Mouse (Mus musculus) heart, embryonic 10.5 days (tissue): ENCODE data around the gene Ankrd34c. TPM values are rescaled to one million over a fixed set of nuclear protein-coding genes. Genes with fewer than 3 reads are reported as not detected.

Source experiments
- DNase-seq: peaks from one replicate; pipeline ENCODE4 v3.0.0-alpha.2; 2017; ENCODE audit warnings: low spot score
- H3K27ac ChIP-seq: fragments of 300-500 bp; sonication (generic); 2 replicates; pipeline ENCODE4 v1.5.1; 2016; ENCODE audit warnings: mild to moderate bottlenecking
- H3K27me3 ChIP-seq: fragments of 300-500 bp; sonication (generic); 2 replicates; pipeline ENCODE4 v1.6.1; 2016; ENCODE audit warnings: mild to moderate bottlenecking; ENCODE audit not compliant: poor library complexity, insufficient read depth, severe bottlenecking
- H3K36me3 ChIP-seq: fragments of 300-500 bp; sonication (generic); 2 replicates; pipeline ENCODE4 v1.6.1; 2016; ENCODE audit warnings: mild to moderate bottlenecking, moderate library complexity
- H3K4me1 ChIP-seq: fragments of 300-500 bp; sonication (generic); 2 replicates; pipeline ENCODE4 v1.6.1; 2016; ENCODE audit warnings: mild to moderate bottlenecking
- H3K4me3 ChIP-seq: fragments of 300-500 bp; sonication (generic); 2 replicates; pipeline ENCODE4 v1.5.1; 2016; ENCODE audit warnings: mild to moderate bottlenecking, moderate library complexity
- H3K9me3 ChIP-seq: fragments of 300-500 bp; sonication (generic); 2 replicates; pipeline ENCODE4 v1.6.1; 2016; ENCODE audit warnings: mild to moderate bottlenecking, moderate library complexity
- WGBS: fragments of 180-500 bp; shearing (Covaris S2); methylation state at CpG from one replicate; pipeline ENCODE4 v1.1.7; 2016; 5-methylcytosine and 5-hydroxymethylcytosine counted together
- polyA plus RNA-seq: library from polyadenylated mRNA; unstranded; fragments of >200 nt; fragmentation: Nextera tagmentation; extraction: Ambion mirVana; gene quantifications from 2 replicates; pipeline ENCODE4 v1.2.1, GENCODE M21; 2016

Ankrd34c gene
- polyA plus RNA-seq, 1 experiment from 2014 or later, result not detected

DNA sequence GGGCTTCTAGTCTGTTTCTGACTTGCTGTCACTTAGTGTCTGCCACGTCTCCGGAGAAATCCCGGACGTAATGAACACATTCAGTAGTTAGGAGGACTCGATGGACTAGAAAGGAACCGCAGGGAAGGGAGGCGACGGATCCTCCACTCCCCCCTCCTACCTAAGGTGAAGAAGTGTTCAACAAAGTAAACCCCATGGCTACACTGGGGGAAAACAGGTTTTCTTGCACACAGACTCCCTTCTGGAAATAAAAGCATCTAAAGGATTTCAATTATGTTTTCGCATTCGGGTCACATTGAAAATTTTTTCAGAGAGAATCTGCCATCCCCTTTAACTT, 33.1 kb downstream of the Ankrd34c start:
- Histone ChIP-seq H3K4me3 (peak overlapping the region; percentile 77), H3K4me1 (peaks cover 12% of the 10 kb centered on the region; the same call in 1 of the 2 replicates), H3K27ac (peak overlapping the region; percentile 93), H3K9me3 (no peaks in the 10 kb centered on the region), H3K36me3 (peaks cover 16% of the 10 kb centered on the region; the same call in 1 of the 2 replicates), H3K27me3 (no peaks in the 10 kb centered on the region)
- WGBS, result 9% methylated on average over 10 of the region's 10 CpGs
- DNase-seq, result no peak

DNA sequence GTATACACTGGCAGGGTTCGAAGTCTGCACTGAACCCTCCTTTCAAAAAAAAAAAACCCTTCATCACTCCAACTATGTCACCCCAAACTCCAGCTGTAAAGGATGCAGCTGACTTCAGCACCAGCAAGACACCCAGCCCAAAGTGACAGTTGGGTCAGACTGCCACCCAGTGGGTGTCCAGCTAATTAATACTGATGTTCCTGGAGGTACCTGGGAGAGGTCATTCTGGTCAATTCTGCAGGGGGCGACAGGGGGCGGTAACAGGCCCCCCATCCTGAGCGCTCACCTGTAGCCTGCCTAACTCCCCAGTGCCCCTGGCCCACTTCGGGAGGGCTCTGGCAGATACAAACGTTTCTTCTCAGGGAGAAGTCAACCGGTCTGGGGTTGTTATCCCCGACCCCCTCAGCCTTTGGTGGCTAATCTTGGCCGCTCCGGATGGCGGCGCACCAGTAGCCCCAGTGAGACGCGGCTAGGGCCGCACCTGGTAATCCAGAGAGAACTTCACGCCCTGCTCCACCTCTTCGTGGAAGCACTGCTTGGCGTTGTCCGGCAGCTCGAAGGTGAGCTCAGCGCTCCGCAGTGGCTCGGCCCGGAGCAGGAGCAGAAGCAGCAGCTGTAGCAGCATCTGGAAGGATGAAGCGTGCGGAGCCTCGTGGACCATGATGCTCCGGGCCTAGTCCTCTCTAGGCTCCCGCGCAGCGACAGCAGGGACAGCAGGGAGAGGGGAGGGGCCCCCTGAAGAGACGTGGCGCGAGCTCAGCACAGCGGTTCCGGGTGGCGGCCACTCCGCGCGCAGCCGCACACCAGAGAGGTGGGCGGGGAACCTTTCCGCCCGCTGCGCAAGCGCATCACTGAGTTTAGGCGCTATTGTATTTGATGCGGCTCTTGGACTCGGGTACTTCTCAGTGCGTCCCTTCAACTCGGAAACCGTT, 33.7 kb downstream of the Ankrd34c start, which contains the start of gene Tmed3:
Gene Tmed3, minus strand, starts transcription at position 804 of the 932 bp plus-strand sequence.
- DNase-seq, result peak; percentile 94
- H3K27ac ChIP-seq, result peak within 1 kb of the TSS; percentile 93
- H3K4me3 ChIP-seq, result peak within 1 kb of the TSS; percentile 77
- no peaks in the 10 kb centered on the region for H3K9me3 ChIP-seq
- peaks cover 12% of the 10 kb centered on the region; the same call in 1 of the 2 replicates for H3K4me1 ChIP-seq
- H3K27me3 ChIP-seq, result no peaks in the 10 kb centered on the region
- peaks cover 22% of the 10 kb centered on the region for H3K36me3 ChIP-seq
- WGBS, result 1% methylated on average over 52 of the region's 52 CpGs

- H3K27ac ChIP-seq, result no peak overlapping the region
- H3K27me3 ChIP-seq, result no peaks in the 10 kb centered on the region
- H3K4me3 ChIP-seq, result no peak overlapping the region
- H3K36me3 ChIP-seq, result peaks cover 33% of the 10 kb centered on the region
- no peaks in the 10 kb centered on the region for H3K9me3 ChIP-seq
- DNase-seq, result no peak
- H3K4me1 ChIP-seq, result peaks cover 12% of the 10 kb centered on the region; the same call in 1 of the 2 replicates
- WGBS, result 92% methylated on average over 2 of the region's 2 CpGs
Observed at GRCm38 (mm10) chr9:89700910-89701457, 37.3 kb downstream of the Ankrd34c start.

GRCm38 (mm10) chr9:89695143-89695542, 43.1 kb downstream of the Ankrd34c start:
- Histone ChIP-seq H3K27me3 (no peaks in the 10 kb centered on the region), H3K4me1 (no peaks in the 10 kb centered on the region)

DNA sequence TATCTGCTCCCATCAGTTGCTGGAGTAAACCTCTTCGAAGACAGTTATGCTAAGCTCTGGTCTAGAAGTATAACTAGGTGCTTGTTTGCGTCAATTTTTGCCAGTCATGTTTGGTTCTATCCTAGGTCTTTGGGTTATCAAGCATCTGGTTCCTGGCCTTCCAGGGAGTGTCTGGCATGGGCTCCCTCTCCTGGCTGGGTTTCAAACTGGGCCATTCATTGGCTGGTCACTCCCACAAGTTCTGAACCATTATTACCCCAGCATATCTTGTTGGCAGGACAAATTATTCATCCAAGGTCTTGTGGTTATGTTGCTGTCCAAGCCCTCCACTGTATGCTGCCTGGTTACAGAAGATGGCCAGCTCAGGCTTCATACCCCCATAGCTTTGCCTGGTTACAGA, 44.6 kb downstream of the Ankrd34c start:
- Histone ChIP-seq H3K27me3 (no peaks in the 10 kb centered on the region), H3K36me3 (peaks cover 2% of the 10 kb centered on the region; the same call in 1 of the 2 replicates), H3K4me1 (no peaks in the 10 kb centered on the region), H3K4me3 (no peak overlapping the region), H3K27ac (no peak overlapping the region), H3K9me3 (no peaks in the 10 kb centered on the region)
- no peak for DNase-seq
- WGBS, result 91% methylated on average over 2 of the region's 2 CpGs

More at GRCm38 (mm10) chr9:89695143-89695542, 43.1 kb downstream of the Ankrd34c start:
- DNase-seq, result no peak
- Histone ChIP-seq H3K9me3 (no peaks in the 10 kb centered on the region), H3K36me3 (peaks cover 16% of the 10 kb centered on the region), H3K27ac (no peak overlapping the region), H3K4me3 (no peak overlapping the region)
- WGBS, result 71% methylated on average over 1 of the region's 1 CpGs

- H3K4me3 ChIP-seq, result no peak overlapping the region
- H3K27me3 ChIP-seq, result no peaks in the 10 kb centered on the region
- no peaks in the 10 kb centered on the region for H3K4me1 ChIP-seq
- no peaks in the 10 kb centered on the region for H3K9me3 ChIP-seq
- no peak overlapping the region for H3K27ac ChIP-seq
- 61% methylated on average over 1 of the region's 1 CpGs for WGBS
- no peak for DNase-seq
- H3K36me3 ChIP-seq, result no peaks in the 10 kb centered on the region
Observed at GRCm38 (mm10) chr9:89689179-89689578, 49.1 kb downstream of the Ankrd34c start.

- H3K27ac ChIP-seq, result no peak overlapping the region
- no peak for DNase-seq
- H3K4me1 ChIP-seq, result no peaks in the 10 kb centered on the region
- no peaks in the 10 kb centered on the region for H3K27me3 ChIP-seq
- WGBS, result 56% methylated on average over 10 of the region's 10 CpGs
- H3K36me3 ChIP-seq, result no peaks in the 10 kb centered on the region
- H3K4me3 ChIP-seq, result no peak overlapping the region
- no peaks in the 10 kb centered on the region for H3K9me3 ChIP-seq
Observed at GRCm38 (mm10) chr9:89687503-89688226, 50.6 kb downstream of the Ankrd34c start.

GRCm38 (mm10) chr9:89686262-89686661, 52.0 kb downstream of the Ankrd34c start:
- no peak for DNase-seq
- H3K4me1 ChIP-seq, result no peaks in the 10 kb centered on the region
- no peaks in the 10 kb centered on the region for H3K9me3 ChIP-seq
- H3K4me3 ChIP-seq, result no peak overlapping the region
- no peak overlapping the region for H3K27ac ChIP-seq
- 52% methylated on average over 2 of the region's 2 CpGs for WGBS
- H3K36me3 ChIP-seq, result no peaks in the 10 kb centered on the region
- H3K27me3 ChIP-seq, result no peaks in the 10 kb centered on the region

DNA sequence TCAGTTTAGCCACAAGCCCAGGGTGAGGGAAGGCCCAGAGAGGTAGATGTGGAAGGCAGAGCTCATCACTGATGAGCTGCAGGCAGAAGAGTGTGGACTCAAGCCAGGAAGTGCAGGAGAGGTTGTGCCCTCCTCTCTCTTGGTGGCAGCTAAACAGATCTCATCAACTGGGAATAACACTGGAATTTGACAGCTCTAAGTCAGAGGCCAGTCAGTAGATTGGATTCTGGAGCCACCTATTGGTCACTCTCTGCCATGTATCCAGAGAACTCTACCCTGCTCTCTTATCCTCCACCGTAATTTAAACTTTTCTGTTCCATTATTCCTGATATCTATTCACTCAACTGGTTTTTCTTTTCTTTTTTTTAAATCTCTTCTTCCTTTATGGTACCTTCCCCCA, 59.3 kb downstream of the Ankrd34c start:
- no peak overlapping the region for H3K4me3 ChIP-seq
- WGBS, result 48% methylated on average over 1 of the region's 1 CpGs
- no peaks in the 10 kb centered on the region for H3K36me3 ChIP-seq
- H3K4me1 ChIP-seq, result no peaks in the 10 kb centered on the region
- H3K9me3 ChIP-seq, result no peaks in the 10 kb centered on the region
- no peak overlapping the region for H3K27ac ChIP-seq
- H3K27me3 ChIP-seq, result no peaks in the 10 kb centered on the region
- no peak for DNase-seq

Other genes starting within 250 kb of the Ankrd34c start
- gene Minar1, start 115.3 kb downstream of the Ankrd34c start, polyA plus RNA-seq, result 0.12 and 0.36 TPM in 2 replicates
- gene Tmed3, start 33.4 kb downstream of the Ankrd34c start, polyA plus RNA-seq, result 64.7 and 64.9 TPM in 2 replicates
- gene Rasgrf1, start 171.4 kb upstream of the Ankrd34c start, polyA plus RNA-seq, result 0.13 and 0.22 TPM in 2 replicates